In the genomic region with DNA sequence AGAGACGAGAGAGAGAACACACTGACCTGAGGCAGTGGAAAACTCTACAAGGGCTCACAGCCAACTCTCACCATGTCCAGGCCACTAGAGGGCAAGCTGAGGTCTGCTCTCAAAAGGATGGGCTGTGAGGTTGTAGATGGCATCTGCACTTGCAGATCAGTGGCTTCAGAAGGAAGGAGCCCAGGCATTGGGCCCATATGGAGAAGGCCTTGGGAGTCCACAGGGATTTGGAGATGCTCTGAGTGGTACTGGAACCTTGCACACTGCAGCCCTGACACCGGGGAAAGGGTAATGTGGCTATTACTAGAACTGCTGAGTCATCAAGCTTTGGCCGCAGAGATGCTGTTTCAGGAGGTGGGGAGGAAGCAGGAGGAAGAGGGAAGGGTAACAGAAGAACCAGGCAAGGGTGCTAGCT, we compare ENCODE assay signal across 10 mouse cellular contexts. TPM values are rescaled to one million over a fixed set of nuclear protein-coding genes. Genes with fewer than 3 reads are reported as not detected.
DNase-seq lines count a peak whose midpoint lies in the region; ATAC-seq and TF ChIP-seq lines count a peak whose summit lies in the region.
"Had no signal": no experiment of that assay in that cellular context is flagged by ENCODE, and none has a peak within 500 bp of the region (broad histone marks: within the 10 kb centered on the region; RNA-seq: fewer than 3 reads in every experiment).

No protein-coding gene starts in this region.

- no peak overlapping the region for H3K27ac ChIP-seq in kidney, embryonic 15.5 days
- no peak overlapping the region for H3K27ac ChIP-seq in ES-Bruce4 (ENCODE audit: insufficient read depth, low read length)
- H3K27ac ChIP-seq in bone marrow macrophage, adult 2 months (ENCODE audit: insufficient read depth, low read depth, low read length) = no peak overlapping the region
- no peak overlapping the region for H3K27ac ChIP-seq in lung, postnatal 0 days (ENCODE audit: low read length)
- H3K27ac ChIP-seq in midbrain, embryonic 11.5 days (ENCODE audit: low read depth, low read length) = no peak overlapping the region
- H3K27ac ChIP-seq: neural tube, embryonic 12.5 days had no signal

- TF ChIP-seq EP300 in ES-Bruce4 (IDR thresholded peaks at IDR 0.05; ENCODE audit: insufficient read depth, low read depth, low read length) = no peak
- no peak for TF ChIP-seq EP300 in lung, postnatal 0 days (IDR thresholded peaks at IDR 0.05)

- H3K9ac ChIP-seq in kidney, embryonic 15.5 days = no peak overlapping the region
- no peak overlapping the region for H3K9ac ChIP-seq in ES-Bruce4 (ENCODE audit: low read depth, poor library complexity, severe bottlenecking)
- H3K9ac ChIP-seq in lung, postnatal 0 days (replicated peaks; ENCODE audit: low read depth) = no peak overlapping the region
- H3K9ac ChIP-seq in midbrain, embryonic 11.5 days (ENCODE audit: low read length) = no peak overlapping the region
- H3K9ac ChIP-seq: neural tube, embryonic 12.5 days had no signal

- H3K4me3 ChIP-seq in kidney, embryonic 15.5 days (replicated peaks) = no peak overlapping the region
- H3K4me3 ChIP-seq in ES-Bruce4 (ENCODE audit: low read depth, low read length) = no peak overlapping the region
- H3K4me3 ChIP-seq in bone marrow macrophage, adult 2 months (ENCODE audit: insufficient read depth, low read length) = no peak overlapping the region
- no peak overlapping the region for H3K4me3 ChIP-seq in lung, postnatal 0 days (ENCODE audit: low read depth, low read length)
- H3K4me3 ChIP-seq in midbrain, embryonic 11.5 days (ENCODE audit: low read depth, low read length) = no peak overlapping the region
- H3K4me3 ChIP-seq: neural tube, embryonic 12.5 days had no signal

- DNase-seq in kidney, adult 11 months = peak; percentile 22
- DNase-seq in lung, postnatal 0 days (ENCODE audit: low spot score) = peak; percentile 30
- DNase-seq in thymus, postnatal 36 days = no peak
- DNase-seq in midbrain, embryonic 11.5 days (ENCODE audit: low spot score, missing footprints) = no peak

- TF ChIP-seq CTCF in ES-Bruce4 (IDR thresholded peaks at IDR 0.05; ENCODE audit: low read depth, low read length) = peak; percentile 62
- TF ChIP-seq CTCF in bone marrow macrophage, adult 2 months (IDR thresholded peaks at IDR 0.05; ENCODE audit: low read depth, low read length) = peak; percentile 43; the same call in 1 of the 2 replicates
- TF ChIP-seq CTCF in lung, postnatal 0 days (IDR thresholded peaks at IDR 0.05) = peak; percentile 60

- H3K4me2 ChIP-seq in kidney, embryonic 15.5 days = no peak overlapping the region
- H3K4me2 ChIP-seq in lung, postnatal 0 days (replicated peaks; ENCODE audit: low read depth, low read length) = no peak overlapping the region
- H3K4me2 ChIP-seq in midbrain, embryonic 11.5 days = no peak overlapping the region
- H3K4me2 ChIP-seq: neural tube, embryonic 12.5 days had no signal

- no peaks in the 10 kb centered on the region for H3K4me1 ChIP-seq in kidney, embryonic 15.5 days
- peaks cover 3% of the 10 kb centered on the region for H3K4me1 ChIP-seq in ES-Bruce4 (ENCODE audit: control insufficient read depth, insufficient read depth, low read length)
- peaks cover 8% of the 10 kb centered on the region for H3K4me1 ChIP-seq in bone marrow macrophage, adult 2 months (ENCODE audit: control insufficient read depth, insufficient read depth, low read length)
- no peaks in the 10 kb centered on the region for H3K4me1 ChIP-seq in lung, postnatal 0 days (ENCODE audit: insufficient read depth, low read depth, low read length)
- no peaks in the 10 kb centered on the region for H3K4me1 ChIP-seq in midbrain, embryonic 11.5 days (ENCODE audit: control insufficient read depth, insufficient read depth, low read length)
- H3K4me1 ChIP-seq: neural tube, embryonic 12.5 days had no signal

- TF ChIP-seq POLR2A in ES-Bruce4 (IDR thresholded peaks at IDR 0.05; ENCODE audit: insufficient read depth, low read length) = no peak
- no peak for TF ChIP-seq POLR2A in bone marrow macrophage, adult 2 months (IDR thresholded peaks at IDR 0.05; ENCODE audit: borderline replicate concordance, low read depth, low read length)

- 71% methylated on average over 3 of the region's 3 CpGs for WGBS in kidney, embryonic 15.5 days
- 69% methylated on average over 3 of the region's 3 CpGs for WGBS in lung, postnatal 0 days
- 82% methylated on average over 3 of the region's 3 CpGs for WGBS in midbrain, embryonic 11.5 days

- no peak for ATAC-seq in kidney, embryonic 15.5 days (replicated peaks; ENCODE audit: low FRiP score)
- ATAC-seq in granulocyte monocyte progenitor cell, adult 5-6 weeks (replicated peaks; ENCODE audit: poor library complexity, severe bottlenecking) = peak; percentile 47
- no peak for ATAC-seq in lung, postnatal 0 days
- ATAC-seq in midbrain, embryonic 11.5 days (ENCODE audit: low FRiP score) = no peak

- H3K27me3 ChIP-seq in kidney, embryonic 15.5 days = no peaks in the 10 kb centered on the region
- H3K27me3 ChIP-seq in ES-Bruce4 (ENCODE audit: control insufficient read depth, insufficient read depth, low read length, poor library complexity, severe bottlenecking) = no peaks in the 10 kb centered on the region
- no peaks in the 10 kb centered on the region for H3K27me3 ChIP-seq in lung, postnatal 0 days (replicated peaks; ENCODE audit: insufficient read depth, low read length)
- H3K27me3 ChIP-seq in midbrain, embryonic 11.5 days (ENCODE audit: control insufficient read depth, insufficient read depth, low read length) = no peaks in the 10 kb centered on the region
- H3K27me3 ChIP-seq: neural tube, embryonic 12.5 days had no signal

- H3K9me3 ChIP-seq in kidney, embryonic 15.5 days (replicated peaks) = no peaks in the 10 kb centered on the region
- no peaks in the 10 kb centered on the region for H3K9me3 ChIP-seq in ES-Bruce4 (replicated peaks; ENCODE audit: control insufficient read depth, insufficient read depth, low read length, poor library complexity, severe bottlenecking)
- H3K9me3 ChIP-seq in lung, postnatal 0 days (ENCODE audit: low read length) = no peaks in the 10 kb centered on the region
- H3K9me3 ChIP-seq in midbrain, embryonic 11.5 days (ENCODE audit: control insufficient read depth, low read length) = no peaks in the 10 kb centered on the region
- H3K9me3 ChIP-seq: neural tube, embryonic 12.5 days had no signal

- H3K36me3 ChIP-seq in kidney, embryonic 15.5 days = peaks cover 89% of the 10 kb centered on the region
- peaks cover 41% of the 10 kb centered on the region for H3K36me3 ChIP-seq in ES-Bruce4 (ENCODE audit: control insufficient read depth, insufficient read depth, low read length, poor library complexity, severe bottlenecking)
- peaks cover 18% of the 10 kb centered on the region; the same call in 1 of the 2 replicates for H3K36me3 ChIP-seq in lung, postnatal 0 days (ENCODE audit: insufficient read depth, low read length)
- H3K36me3 ChIP-seq in midbrain, embryonic 11.5 days (ENCODE audit: control insufficient read depth, insufficient read depth, low read length) = peaks cover 13% of the 10 kb centered on the region

RNA-seq across cellular contexts. Expression of a gene that starts 24.8 kb away (rescaled TPM):
- polyA plus RNA-seq in kidney, embryonic 15.5 days (2015; fragmentation: Nextera tagmentation; extraction: Ambion mirVana) = 31.0 and 31.7 TPM in 2 replicates
- 26.5 and 27.5 TPM in 2 replicates for polyA plus RNA-seq in ES-Bruce4 (2011; ENCODE audit: insufficient read depth, insufficient read length, low read depth, missing spikeins)
- 7.2 and 9.1 TPM in 2 replicates for polyA plus RNA-seq in bone marrow macrophage, adult 2 months (2012; ENCODE audit: insufficient read depth, insufficient read length, missing spikeins)
- total RNA-seq in granulocyte monocyte progenitor cell, adult 5-6 weeks (2014; fragmentation: Nextera tagmentation) = 37.5 and 40.1 TPM in 2 replicates
- 50.9 and 52.1 TPM in 2 replicates for total RNA-seq in granulocyte monocyte progenitor cell, adult 5-6 weeks (2017)
- 24.9 and 26.8 TPM in 2 replicates for polyA plus RNA-seq in lung, postnatal 0 days (2015; fragmentation: Nextera tagmentation; extraction: Ambion mirVana)
- 16.9 TPM in 2 replicates for polyA plus RNA-seq in midbrain, embryonic 11.5 days (2014; fragmentation: Nextera tagmentation; extraction: Ambion mirVana)

RNA-seq across cellular contexts. Expression of a gene that starts 50.4 kb away (rescaled TPM):
- 1.9 and 3.0 TPM in 2 replicates for polyA plus RNA-seq in kidney, embryonic 15.5 days (2015; fragmentation: Nextera tagmentation; extraction: Ambion mirVana)
- 2.6 and 3.4 TPM in 2 replicates for polyA plus RNA-seq in ES-Bruce4 (2011; ENCODE audit: insufficient read depth, insufficient read length, low read depth, missing spikeins)
- polyA plus RNA-seq in bone marrow macrophage, adult 2 months (2012; ENCODE audit: insufficient read depth, insufficient read length, missing spikeins) = 2.6 TPM in 1 of 2 replicates, not detected in the other
- not detected in 2 replicates for total RNA-seq in granulocyte monocyte progenitor cell, adult 5-6 weeks (2014; fragmentation: Nextera tagmentation)
- 3.4 TPM in 1 of 2 replicates, not detected in the other for total RNA-seq in granulocyte monocyte progenitor cell, adult 5-6 weeks (2017)
- polyA plus RNA-seq in lung, postnatal 0 days (2015; fragmentation: Nextera tagmentation; extraction: Ambion mirVana) = 2.2 and 2.3 TPM in 2 replicates
- 0.96 and 1.5 TPM in 2 replicates for polyA plus RNA-seq in midbrain, embryonic 11.5 days (2014; fragmentation: Nextera tagmentation; extraction: Ambion mirVana)

RNA-seq across cellular contexts. Expression of a gene that starts 50.5 kb away (rescaled TPM):
- 62.8 and 74.7 TPM in 2 replicates for polyA plus RNA-seq in kidney, embryonic 15.5 days (2015; fragmentation: Nextera tagmentation; extraction: Ambion mirVana)
- 195 and 196 TPM in 2 replicates for polyA plus RNA-seq in ES-Bruce4 (2011; ENCODE audit: insufficient read depth, insufficient read length, low read depth, missing spikeins)
- 46.0 and 54.6 TPM in 2 replicates for polyA plus RNA-seq in bone marrow macrophage, adult 2 months (2012; ENCODE audit: insufficient read depth, insufficient read length, missing spikeins)
- 128 and 150 TPM in 2 replicates for total RNA-seq in granulocyte monocyte progenitor cell, adult 5-6 weeks (2014; fragmentation: Nextera tagmentation)
- total RNA-seq in granulocyte monocyte progenitor cell, adult 5-6 weeks (2017) = 121 and 148 TPM in 2 replicates
- polyA plus RNA-seq in lung, postnatal 0 days (2015; fragmentation: Nextera tagmentation; extraction: Ambion mirVana) = 51.0 and 51.7 TPM in 2 replicates
- polyA plus RNA-seq in midbrain, embryonic 11.5 days (2014; fragmentation: Nextera tagmentation; extraction: Ambion mirVana) = 50.0 and 56.7 TPM in 2 replicates

RNA-seq across cellular contexts. Expression of a gene that starts 57.2 kb away (rescaled TPM):
- 0.19 and 0.61 TPM in 2 replicates for polyA plus RNA-seq in kidney, embryonic 15.5 days (2015; fragmentation: Nextera tagmentation; extraction: Ambion mirVana)
- not detected in 2 replicates for polyA plus RNA-seq in ES-Bruce4 (2011; ENCODE audit: insufficient read depth, insufficient read length, low read depth, missing spikeins)
- not detected in 2 replicates for polyA plus RNA-seq in bone marrow macrophage, adult 2 months (2012; ENCODE audit: insufficient read depth, insufficient read length, missing spikeins)
- total RNA-seq in granulocyte monocyte progenitor cell, adult 5-6 weeks (2014; fragmentation: Nextera tagmentation) = 1.9 and 3.4 TPM in 2 replicates
- 0.56 and 1.2 TPM in 2 replicates for total RNA-seq in granulocyte monocyte progenitor cell, adult 5-6 weeks (2017)
- polyA plus RNA-seq in lung, postnatal 0 days (2015; fragmentation: Nextera tagmentation; extraction: Ambion mirVana) = 0.60 and 1.0 TPM in 2 replicates
- not detected in 2 replicates for polyA plus RNA-seq in midbrain, embryonic 11.5 days (2014; fragmentation: Nextera tagmentation; extraction: Ambion mirVana)
- polyA plus RNA-seq: intestine, embryonic 14.5 days; neural tube, embryonic 12.5 days had no signal

Comparison
In these comparisons a context has a peak if more than half of its experiments do, and no peak if none do; other contexts are left out.
1. DNase-seq: peak in kidney, adult 11 months (single experiment) and lung, postnatal 0 days (single experiment); none in thymus, postnatal 36 days (0 of 2) and midbrain, embryonic 11.5 days (single experiment).
2. Peak in every context shown above with its lines, with median percentiles within 50 percentile points of each other: CTCF ChIP-seq.